Mouse (Mus musculus): ENCODE data around the gene Mroh2a. TPM values are rescaled to one million over a fixed set of nuclear protein-coding genes. Genes with fewer than 3 reads are reported as not detected.

Gene Mroh2a
- polyA plus RNA-seq, 1 experiment from 2014 or later: 0.50 TPM

GRCm38 (mm10) chr1:88212341-88213045 is 14.3 kb upstream of the Mroh2a start:
- Histone ChIP-seq H3K36me3 (replicated peaks) (no peaks in the 10 kb centered on the region), H3K27ac (no peak overlapping the region), H3K4me3 (no peak overlapping the region), H3K27me3 (replicated peaks) (no peaks in the 10 kb centered on the region), H3K4me2 (no peak overlapping the region), H3K9me3 (peaks cover 59% of the 10 kb centered on the region), H3K4me1 (no peaks in the 10 kb centered on the region), H3K9ac (no peak overlapping the region)
- ATAC-seq (replicated peaks): 0 out of 2 replicates have a peak, but pooled peaks have one; percentile 12
- whole genome bisulfite sequencing: 61% methylated on average over 8 of the region's 8 CpGs

DNA sequence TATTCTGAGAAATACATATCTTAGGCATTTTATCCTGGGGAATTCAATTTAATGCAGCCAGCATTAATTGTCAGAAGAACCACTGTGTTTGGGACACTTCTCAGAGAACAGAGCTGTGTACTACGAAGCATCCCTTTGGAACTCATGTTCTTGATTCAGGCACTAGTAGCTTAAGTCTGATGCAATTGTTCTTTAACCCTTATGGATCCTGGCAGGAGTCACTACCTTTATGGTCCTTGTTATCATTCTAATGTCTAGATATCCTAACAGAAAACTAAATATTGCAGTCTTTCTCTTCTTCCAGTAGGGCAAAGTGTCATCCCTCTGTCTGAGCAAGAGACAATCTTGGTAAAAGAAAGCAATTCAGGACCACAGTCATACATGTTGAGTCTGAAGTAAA is 13.7 kb upstream of the Mroh2a start:
- H3K27me3 ChIP-seq (replicated peaks): no peaks in the 10 kb centered on the region
- H3K9me3 ChIP-seq: peaks cover 61% of the 10 kb centered on the region
- H3K27ac ChIP-seq: no peak overlapping the region
- H3K4me1 ChIP-seq: no peaks in the 10 kb centered on the region
- H3K36me3 ChIP-seq (replicated peaks): no peaks in the 10 kb centered on the region
- no peak overlapping the region for H3K4me2 ChIP-seq
- H3K4me3 ChIP-seq: no peak overlapping the region
- 77% methylated on average over 1 of the region's 1 CpGs for WGBS
- no peak overlapping the region for H3K9ac ChIP-seq
- ATAC-seq (replicated peaks): no peak

GRCm38 (mm10) chr1:88213766-88214461 is 12.9 kb upstream of the Mroh2a start:
- Histone ChIP-seq H3K36me3 (replicated peaks) (no peaks in the 10 kb centered on the region), H3K27me3 (replicated peaks) (no peaks in the 10 kb centered on the region), H3K4me3 (no peak overlapping the region), H3K27ac (no peak overlapping the region), H3K4me1 (no peaks in the 10 kb centered on the region), H3K4me2 (no peak overlapping the region), H3K9me3 (peaks cover 61% of the 10 kb centered on the region), H3K9ac (no peak overlapping the region)
- no peak for ATAC-seq (replicated peaks)
- WGBS: 83% methylated on average over 2 of the region's 2 CpGs

GRCm38 (mm10) chr1:88214462-88214952 is 12.3 kb upstream of the Mroh2a start:
- WGBS: 79% methylated on average over 2 of the region's 2 CpGs
- H3K4me2 ChIP-seq: no peak overlapping the region
- no peak overlapping the region for H3K4me3 ChIP-seq
- peaks cover 61% of the 10 kb centered on the region for H3K9me3 ChIP-seq
- H3K36me3 ChIP-seq (replicated peaks): no peaks in the 10 kb centered on the region
- H3K9ac ChIP-seq: no peak overlapping the region
- H3K27me3 ChIP-seq (replicated peaks): no peaks in the 10 kb centered on the region
- no peak overlapping the region for H3K27ac ChIP-seq
- no peak for ATAC-seq (replicated peaks)
- H3K4me1 ChIP-seq: no peaks in the 10 kb centered on the region

GRCm38 (mm10) chr1:88215466-88216380 is 11.1 kb upstream of the Mroh2a start:
- no peaks in the 10 kb centered on the region for H3K36me3 ChIP-seq (replicated peaks)
- ATAC-seq (replicated peaks): no peak
- no peak overlapping the region for H3K9ac ChIP-seq
- H3K9me3 ChIP-seq: peaks cover 61% of the 10 kb centered on the region
- H3K4me1 ChIP-seq: no peaks in the 10 kb centered on the region
- no peak overlapping the region for H3K27ac ChIP-seq
- no peak overlapping the region for H3K4me3 ChIP-seq
- 73% methylated on average over 10 of the region's 10 CpGs for whole genome bisulfite sequencing
- H3K4me2 ChIP-seq: no peak overlapping the region
- H3K27me3 ChIP-seq (replicated peaks): no peaks in the 10 kb centered on the region

DNA sequence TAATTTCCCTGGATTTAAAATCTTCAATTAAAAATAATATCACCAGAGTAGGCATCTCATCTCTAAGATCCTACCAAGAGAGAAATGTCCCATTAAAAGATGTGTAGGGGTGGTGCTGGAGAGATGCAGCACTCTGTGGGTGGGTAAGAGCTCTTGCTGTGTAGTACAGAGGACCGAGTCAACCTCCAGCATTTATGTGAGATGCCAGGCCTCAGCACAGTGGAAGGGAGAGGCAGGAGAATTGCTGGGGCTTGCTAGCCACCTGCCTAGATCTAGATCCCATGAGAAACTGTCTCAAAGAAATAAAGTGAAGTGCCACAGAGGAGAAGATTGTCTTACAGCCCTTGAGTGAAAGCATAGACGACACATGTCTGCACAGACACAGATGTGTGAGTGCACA is 10.2 kb upstream of the Mroh2a start:
- Histone ChIP-seq H3K4me1 (no peaks in the 10 kb centered on the region), H3K9ac (no peak overlapping the region), H3K9me3 (peaks cover 58% of the 10 kb centered on the region), H3K27me3 (replicated peaks) (no peaks in the 10 kb centered on the region), H3K27ac (no peak overlapping the region), H3K4me3 (no peak overlapping the region), H3K4me2 (no peak overlapping the region), H3K36me3 (replicated peaks) (no peaks in the 10 kb centered on the region)
- 51% methylated on average over 2 of the region's 2 CpGs for WGBS
- no peak for ATAC-seq (replicated peaks)

DNA sequence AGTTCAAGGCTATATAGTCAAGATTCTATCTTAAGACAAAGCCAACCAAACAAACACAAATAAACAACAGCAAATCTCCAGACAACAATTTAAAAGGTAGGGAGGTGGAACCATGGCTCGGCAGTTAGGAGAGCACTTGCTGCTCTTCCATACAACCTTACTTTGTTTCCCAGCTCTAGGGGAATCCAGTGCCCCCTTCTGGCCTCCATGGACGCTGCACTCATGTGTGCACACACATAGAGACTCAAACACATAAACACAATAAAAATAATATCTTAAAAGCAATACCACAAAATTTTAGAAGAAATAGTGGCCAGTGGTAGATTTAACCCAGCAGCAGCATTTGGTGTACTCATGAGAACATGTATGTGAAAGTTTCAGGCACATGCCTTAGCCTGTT is 9.6 kb upstream of the Mroh2a start:
- Histone ChIP-seq H3K4me3 (no peak overlapping the region), H3K4me2 (no peak overlapping the region), H3K27me3 (replicated peaks) (no peaks in the 10 kb centered on the region), H3K9ac (no peak overlapping the region), H3K4me1 (no peaks in the 10 kb centered on the region), H3K27ac (no peak overlapping the region), H3K36me3 (replicated peaks) (no peaks in the 10 kb centered on the region), H3K9me3 (peaks cover 54% of the 10 kb centered on the region)
- WGBS: 61% methylated on average over 2 of the region's 2 CpGs
- ATAC-seq (replicated peaks): no peak

DNA sequence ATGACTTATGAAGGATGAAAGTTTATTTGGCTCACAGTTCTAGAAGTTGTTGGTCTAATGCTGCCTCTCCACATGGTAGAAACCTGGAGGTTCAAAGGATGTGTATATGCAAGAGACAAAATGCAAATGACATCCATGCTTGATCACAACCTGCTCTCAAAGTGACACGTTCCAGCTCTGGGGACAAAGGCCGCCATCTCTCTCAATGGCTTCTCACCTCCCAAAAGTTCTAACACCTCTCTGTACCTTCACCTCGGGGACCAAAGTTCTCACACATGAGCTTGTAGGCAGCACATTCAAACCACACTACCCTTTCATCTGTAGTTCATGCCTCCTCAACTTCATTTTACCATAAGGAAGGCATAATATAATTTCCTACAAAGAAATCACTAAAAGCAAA is 9.2 kb upstream of the Mroh2a start:
- no peak overlapping the region for H3K4me3 ChIP-seq
- peaks cover 52% of the 10 kb centered on the region for H3K9me3 ChIP-seq
- WGBS: 43% methylated on average over 3 of the region's 3 CpGs
- no peak overlapping the region for H3K27ac ChIP-seq
- H3K36me3 ChIP-seq (replicated peaks): no peaks in the 10 kb centered on the region
- H3K4me1 ChIP-seq: no peaks in the 10 kb centered on the region
- H3K27me3 ChIP-seq (replicated peaks): no peaks in the 10 kb centered on the region
- ATAC-seq (replicated peaks): no peak
- H3K9ac ChIP-seq: no peak overlapping the region
- no peak overlapping the region for H3K4me2 ChIP-seq

DNA sequence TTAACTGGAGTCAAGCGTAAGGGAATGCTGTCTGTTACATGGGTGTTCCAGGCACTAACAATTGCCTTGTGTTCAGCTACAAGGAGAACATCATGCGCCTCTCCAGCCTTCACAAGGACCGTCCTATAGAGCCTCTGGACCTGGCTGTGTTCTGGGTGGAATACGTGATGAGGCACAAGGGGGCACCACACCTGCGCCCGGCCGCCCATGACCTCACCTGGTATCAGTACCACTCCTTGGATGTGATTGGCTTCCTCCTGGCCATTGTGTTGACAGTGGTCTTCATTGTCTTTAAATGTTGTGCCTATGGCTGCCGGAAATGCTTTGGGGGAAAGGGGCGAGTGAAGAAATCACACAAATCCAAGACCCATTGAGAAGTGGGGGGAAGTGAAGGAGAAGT is 8.7 kb upstream of the Mroh2a start:
- Histone ChIP-seq H3K4me3 (no peak overlapping the region), H3K27ac (no peak overlapping the region), H3K36me3 (replicated peaks) (no peaks in the 10 kb centered on the region), H3K27me3 (replicated peaks) (no peaks in the 10 kb centered on the region), H3K4me1 (no peaks in the 10 kb centered on the region), H3K9me3 (peaks cover 47% of the 10 kb centered on the region), H3K4me2 (no peak overlapping the region), H3K9ac (no peak overlapping the region)
- 75% methylated on average over 9 of the region's 9 CpGs for WGBS
- ATAC-seq (replicated peaks): no peak

DNA sequence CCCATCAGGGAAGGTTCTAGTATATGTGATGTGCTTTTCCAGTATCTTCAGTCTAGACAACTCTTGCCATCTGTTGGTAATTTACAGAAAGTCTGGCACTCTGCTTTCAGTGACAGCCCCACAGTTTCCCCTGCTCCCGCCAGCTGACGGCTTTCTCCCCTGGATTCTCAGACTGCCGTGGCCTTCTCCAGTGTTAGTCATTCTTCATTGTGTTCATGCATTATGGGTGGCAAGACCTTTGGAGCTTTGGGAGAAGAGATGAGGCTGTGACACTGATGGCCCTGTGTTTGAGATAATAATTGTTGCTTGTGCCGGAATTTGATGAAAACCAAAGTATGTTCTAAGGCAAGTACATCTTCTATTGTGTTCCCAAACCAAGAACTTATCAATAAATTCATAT is 8.2 kb upstream of the Mroh2a start:
- Histone ChIP-seq H3K27me3 (replicated peaks) (no peaks in the 10 kb centered on the region), H3K9me3 (peaks cover 42% of the 10 kb centered on the region), H3K27ac (no peak overlapping the region), H3K9ac (no peak overlapping the region), H3K4me1 (no peaks in the 10 kb centered on the region), H3K4me3 (no peak overlapping the region), H3K4me2 (no peak overlapping the region), H3K36me3 (replicated peaks) (no peaks in the 10 kb centered on the region)
- no peak for ATAC-seq (replicated peaks)
- WGBS: 55% methylated on average over 4 of the region's 4 CpGs

GRCm38 (mm10) chr1:88219054-88219453 is 7.7 kb upstream of the Mroh2a start:
- H3K9me3 ChIP-seq: peaks cover 37% of the 10 kb centered on the region
- H3K4me2 ChIP-seq: no peak overlapping the region
- H3K27ac ChIP-seq: no peak overlapping the region
- 16% methylated on average over 1 of the region's 1 CpGs for WGBS
- no peak overlapping the region for H3K9ac ChIP-seq
- no peaks in the 10 kb centered on the region for H3K36me3 ChIP-seq (replicated peaks)
- H3K4me1 ChIP-seq: no peaks in the 10 kb centered on the region
- no peak overlapping the region for H3K4me3 ChIP-seq
- no peak for ATAC-seq (replicated peaks)
- no peaks in the 10 kb centered on the region for H3K27me3 ChIP-seq (replicated peaks)

DNA sequence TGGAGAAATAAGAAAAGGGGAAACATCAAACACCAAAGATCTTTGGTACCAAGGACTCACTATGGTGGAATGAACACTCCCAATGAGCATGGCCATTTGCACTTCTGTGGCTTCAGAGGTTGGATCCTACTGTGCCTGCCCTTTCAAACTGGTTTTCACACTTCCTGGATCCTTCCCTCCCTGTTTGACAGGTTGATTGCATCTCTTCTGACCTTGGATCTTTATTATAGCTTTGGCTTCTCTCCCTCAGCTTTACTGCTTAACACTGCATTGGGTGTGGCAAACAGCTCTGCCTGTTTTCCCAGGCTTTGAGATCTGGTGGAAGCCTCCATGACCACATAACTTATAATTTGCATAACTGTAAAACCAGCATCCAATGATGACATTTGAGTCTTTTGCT is 6.5 kb upstream of the Mroh2a start:
- no peaks in the 10 kb centered on the region for H3K27me3 ChIP-seq (replicated peaks)
- no peak overlapping the region for H3K9ac ChIP-seq
- no peaks in the 10 kb centered on the region for H3K36me3 ChIP-seq (replicated peaks)
- no peaks in the 10 kb centered on the region for H3K4me1 ChIP-seq
- no peak overlapping the region for H3K4me2 ChIP-seq
- no peak overlapping the region for H3K4me3 ChIP-seq
- no peak overlapping the region for H3K27ac ChIP-seq
- H3K9me3 ChIP-seq: peaks cover 27% of the 10 kb centered on the region
- no peak for ATAC-seq (replicated peaks)
